Mouse (Mus musculus): ENCODE data around the gene Mydgf. TPM values are rescaled to one million over a fixed set of nuclear protein-coding genes. Genes with fewer than 3 reads are reported as not detected.

Gene Mydgf
- total and polyA plus RNA-seq, 3 experiments, result 25.4 to 28.3 (median 26.0) TPM

DNA sequence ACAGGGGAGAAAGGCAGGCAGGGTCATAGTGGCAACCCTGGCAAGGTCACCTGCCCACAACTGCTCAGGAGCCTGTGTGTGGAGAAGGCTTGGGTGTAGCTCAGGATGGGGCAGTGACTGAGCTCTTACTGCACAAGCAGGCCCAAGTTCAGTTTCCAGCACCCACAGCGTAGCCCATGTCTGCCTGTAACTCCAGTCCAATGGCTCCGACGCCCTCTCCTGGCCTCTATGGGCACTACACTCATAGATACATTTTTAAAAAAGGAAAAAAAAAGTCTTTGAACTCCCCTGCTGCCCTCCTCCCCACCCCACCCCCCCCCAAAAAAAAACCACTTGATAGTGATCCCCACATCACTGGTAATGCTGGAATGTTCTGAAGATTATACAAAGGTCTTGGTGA lies 17.9 kb upstream of the Mydgf start:
- Histone ChIP-seq H3K4me3 (no peak overlapping the region), H3K9ac (ENCODE audit: low read depth, low read length) (no peak overlapping the region), H3K36me3 (ENCODE audit: control insufficient read depth, insufficient read depth, low read length) (no peaks in the 10 kb centered on the region), H3K27ac (no peak overlapping the region), H3K79me2 (replicated peaks; ENCODE audit: control insufficient read depth, insufficient read depth, low read length) (no peaks in the 10 kb centered on the region), H3K27me3 (ENCODE audit: control insufficient read depth, insufficient read depth, low read length) (no peaks in the 10 kb centered on the region), H3K4me1 (ENCODE audit: control insufficient read depth, insufficient read depth, low read length) (no peaks in the 10 kb centered on the region)
- TF ChIP-seq POLR2A (IDR thresholded peaks at IDR 0.05; ENCODE audit: insufficient read depth, low read depth, low read length) (no peak), CTCF (IDR thresholded peaks at IDR 0.05) (peak; percentile 29), EP300 (IDR thresholded peaks at IDR 0.05; ENCODE audit: insufficient read depth, low read depth, low read length) (no peak)
- intact Hi-C loops (cut with DNase I), result no loop called here
- DNase-seq, result no peak
- whole genome bisulfite sequencing, result 76% methylated on average over 3 of the region's 3 CpGs

DNA sequence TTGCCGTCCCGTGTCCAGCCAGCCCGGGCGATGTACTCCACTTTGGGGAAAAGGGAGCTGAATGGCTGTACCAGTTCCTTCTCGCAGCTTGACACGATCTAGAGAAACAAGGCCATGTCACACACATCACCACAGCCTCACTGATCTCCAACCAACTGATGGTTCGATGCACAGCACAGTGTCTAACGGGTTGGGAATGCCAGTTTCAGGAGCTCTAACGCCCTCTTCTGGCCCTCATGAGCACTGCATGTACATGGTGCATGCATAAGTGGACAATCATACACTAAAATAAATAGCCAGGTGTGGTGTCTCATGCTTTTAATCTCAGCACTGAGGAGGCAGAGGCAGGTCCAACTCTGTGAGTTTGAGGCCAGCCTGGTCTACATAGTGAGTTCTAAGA lies 16.9 kb upstream of the Mydgf start:
- peak; percentile 46 for TF ChIP-seq CTCF (IDR thresholded peaks at IDR 0.05)
- TF ChIP-seq POLR2A (IDR thresholded peaks at IDR 0.05; ENCODE audit: insufficient read depth, low read depth, low read length), result no peak
- Histone ChIP-seq H3K36me3 (ENCODE audit: control insufficient read depth, insufficient read depth, low read length) (no peaks in the 10 kb centered on the region), H3K79me2 (replicated peaks; ENCODE audit: control insufficient read depth, insufficient read depth, low read length) (no peaks in the 10 kb centered on the region), H3K4me3 (no peak overlapping the region), H3K27me3 (ENCODE audit: control insufficient read depth, insufficient read depth, low read length) (no peaks in the 10 kb centered on the region), H3K4me1 (ENCODE audit: control insufficient read depth, insufficient read depth, low read length) (no peaks in the 10 kb centered on the region), H3K27ac (no peak overlapping the region), H3K9ac (ENCODE audit: low read depth, low read length) (no peak overlapping the region)
- no peak for DNase-seq
- 88% methylated on average over 9 of the region's 9 CpGs for WGBS
- intact Hi-C loops (cut with DNase I), result no loop called here

DNA sequence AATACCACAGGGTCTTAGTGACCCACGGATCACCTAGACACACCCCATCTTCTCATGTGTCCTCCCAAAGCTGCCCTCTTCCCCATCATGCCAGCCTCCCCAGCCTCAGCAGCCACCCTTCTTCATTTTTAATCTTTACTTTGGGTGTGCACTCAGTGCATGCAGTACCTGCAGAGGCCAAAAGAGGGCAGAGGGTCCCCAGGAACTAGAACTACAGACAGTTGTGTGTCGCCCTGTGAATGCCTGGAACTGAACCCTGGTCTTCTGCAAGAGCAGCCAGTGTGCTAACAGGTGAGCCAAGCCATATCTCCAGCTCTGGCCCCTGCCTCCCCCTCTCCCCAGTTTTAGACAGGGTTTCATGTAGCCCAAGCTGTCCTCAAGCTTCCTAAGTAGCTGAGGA lies 13.1 kb upstream of the Mydgf start:
- DNase-seq, result peak in 1 of 2 experiments; percentile 45
- Histone ChIP-seq H3K27ac (no peak overlapping the region), H3K79me2 (replicated peaks; ENCODE audit: control insufficient read depth, insufficient read depth, low read length) (no peaks in the 10 kb centered on the region), H3K4me1 (ENCODE audit: control insufficient read depth, insufficient read depth, low read length) (no peaks in the 10 kb centered on the region), H3K9ac (ENCODE audit: low read depth, low read length) (no peak overlapping the region), H3K4me3 (no peak overlapping the region), H3K27me3 (ENCODE audit: control insufficient read depth, insufficient read depth, low read length) (no peaks in the 10 kb centered on the region), H3K36me3 (ENCODE audit: control insufficient read depth, insufficient read depth, low read length) (no peaks in the 10 kb centered on the region)
- intact Hi-C loops (cut with DNase I), result loop anchor here (2.0 kb wide), 1 partner anchor 58 kb away; no protein-coding TSS in a partner anchor
- WGBS, result 80% methylated on average over 2 of the region's 2 CpGs
- TF ChIP-seq CTCF (IDR thresholded peaks at IDR 0.05), result peak; percentile 67
- TF ChIP-seq POLR2A (IDR thresholded peaks at IDR 0.05; ENCODE audit: insufficient read depth, low read depth, low read length), result no peak

DNA sequence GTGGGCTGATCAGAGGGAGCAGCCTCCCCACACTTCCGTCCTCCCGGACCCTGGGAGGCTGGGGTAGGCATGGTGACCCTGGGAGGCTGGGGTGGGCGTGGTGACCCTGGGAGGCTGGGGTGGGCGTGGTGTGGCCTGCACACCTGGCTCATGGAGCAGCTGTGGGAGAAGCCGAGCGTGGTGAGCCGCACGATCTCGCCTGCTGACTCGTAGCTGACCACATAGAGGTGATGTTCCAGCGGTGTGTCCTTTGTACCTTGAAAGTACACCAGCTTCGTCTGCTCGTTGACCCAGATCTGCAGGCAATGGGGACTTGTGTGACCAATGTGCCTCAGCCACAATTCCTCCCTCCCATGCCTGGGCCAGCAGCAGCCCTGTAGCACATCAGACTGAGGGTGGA lies 11.0 kb upstream of the Mydgf start:
- H3K27me3 ChIP-seq (ENCODE audit: control insufficient read depth, insufficient read depth, low read length), result no peaks in the 10 kb centered on the region
- H3K36me3 ChIP-seq (ENCODE audit: control insufficient read depth, insufficient read depth, low read length), result no peaks in the 10 kb centered on the region
- 91% methylated on average over 13 of the region's 13 CpGs for WGBS
- TF ChIP-seq EP300 (IDR thresholded peaks at IDR 0.05; ENCODE audit: insufficient read depth, low read depth, low read length), result no peak
- TF ChIP-seq CTCF (IDR thresholded peaks at IDR 0.05), result no peak
- no peak for TF ChIP-seq POLR2A (IDR thresholded peaks at IDR 0.05; ENCODE audit: insufficient read depth, low read depth, low read length)
- H3K9ac ChIP-seq (ENCODE audit: low read depth, low read length), result no peak overlapping the region
- H3K79me2 ChIP-seq (replicated peaks; ENCODE audit: control insufficient read depth, insufficient read depth, low read length), result no peaks in the 10 kb centered on the region
- H3K4me3 ChIP-seq, result no peak overlapping the region
- no peak for DNase-seq
- intact Hi-C loops (cut with DNase I), result no loop called here
- H3K4me1 ChIP-seq (ENCODE audit: control insufficient read depth, insufficient read depth, low read length), result no peaks in the 10 kb centered on the region
- H3K27ac ChIP-seq, result no peak overlapping the region

DNA sequence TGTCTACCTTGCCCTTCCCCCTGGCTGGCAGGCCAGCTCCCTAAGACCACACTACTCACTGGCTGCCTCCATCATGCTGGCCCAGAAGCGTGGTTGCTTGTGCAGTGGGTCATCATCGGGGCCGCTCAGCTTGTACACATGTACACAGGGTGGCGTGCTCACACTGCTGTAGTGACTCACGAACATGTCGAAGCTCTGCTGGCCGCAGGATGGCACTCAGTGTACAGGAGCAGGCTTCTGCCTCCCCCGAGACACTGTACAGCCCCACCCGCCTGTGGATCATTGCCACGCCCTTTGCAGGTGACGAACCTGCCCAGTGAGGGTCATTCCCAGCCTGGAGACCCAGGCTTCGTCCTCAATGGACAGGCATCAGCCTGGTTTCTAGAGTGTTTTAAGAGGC lies 10.6 kb upstream of the Mydgf start:
- TF ChIP-seq CTCF (IDR thresholded peaks at IDR 0.05) (no peak), EP300 (IDR thresholded peaks at IDR 0.05; ENCODE audit: insufficient read depth, low read depth, low read length) (no peak), POLR2A (IDR thresholded peaks at IDR 0.05; ENCODE audit: insufficient read depth, low read depth, low read length) (no peak)
- no peak for DNase-seq
- H3K9ac ChIP-seq (ENCODE audit: low read depth, low read length), result no peak overlapping the region
- no peaks in the 10 kb centered on the region for H3K36me3 ChIP-seq (ENCODE audit: control insufficient read depth, insufficient read depth, low read length)
- H3K79me2 ChIP-seq (replicated peaks; ENCODE audit: control insufficient read depth, insufficient read depth, low read length), result no peaks in the 10 kb centered on the region
- no peak overlapping the region for H3K4me3 ChIP-seq
- 85% methylated on average over 12 of the region's 12 CpGs for WGBS
- no peaks in the 10 kb centered on the region for H3K27me3 ChIP-seq (ENCODE audit: control insufficient read depth, insufficient read depth, low read length)
- H3K27ac ChIP-seq, result no peak overlapping the region
- intact Hi-C loops (cut with DNase I), result no loop called here
- no peaks in the 10 kb centered on the region for H3K4me1 ChIP-seq (ENCODE audit: control insufficient read depth, insufficient read depth, low read length)

DNA sequence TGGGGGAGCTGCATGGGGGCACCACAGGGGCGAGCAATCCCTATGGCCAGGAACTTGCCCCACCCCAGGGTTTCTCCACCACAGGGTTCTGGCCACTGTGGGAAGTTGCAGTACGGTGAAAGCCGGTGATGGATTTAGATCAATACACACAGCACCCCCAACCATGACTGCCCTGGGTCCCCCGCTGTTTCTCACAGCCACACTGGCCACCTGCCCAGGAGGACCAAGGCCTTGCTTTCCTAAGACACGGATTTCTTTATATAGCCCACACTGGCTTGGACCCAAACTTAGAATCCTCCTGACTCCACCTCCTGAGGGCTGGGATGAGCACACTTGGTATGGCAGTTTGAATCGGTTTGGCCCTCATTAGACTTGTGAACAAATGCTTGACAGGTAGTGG lies 7.5 kb upstream of the Mydgf start:
- TF ChIP-seq POLR2A (IDR thresholded peaks at IDR 0.05; ENCODE audit: insufficient read depth, low read depth, low read length) (no peak), CTCF (IDR thresholded peaks at IDR 0.05) (no peak), EP300 (IDR thresholded peaks at IDR 0.05; ENCODE audit: insufficient read depth, low read depth, low read length) (no peak)
- H3K27ac ChIP-seq, result no peak overlapping the region
- no peak overlapping the region for H3K9ac ChIP-seq (ENCODE audit: low read depth, low read length)
- H3K27me3 ChIP-seq (ENCODE audit: control insufficient read depth, insufficient read depth, low read length), result no peaks in the 10 kb centered on the region
- no peak overlapping the region for H3K4me3 ChIP-seq
- intact Hi-C loops (cut with DNase I), result no loop called here
- no peaks in the 10 kb centered on the region for H3K4me1 ChIP-seq (ENCODE audit: control insufficient read depth, insufficient read depth, low read length)
- no peaks in the 10 kb centered on the region for H3K36me3 ChIP-seq (ENCODE audit: control insufficient read depth, insufficient read depth, low read length)
- no peak for DNase-seq
- 82% methylated on average over 6 of the region's 6 CpGs for WGBS
- H3K79me2 ChIP-seq (replicated peaks; ENCODE audit: control insufficient read depth, insufficient read depth, low read length), result no peaks in the 10 kb centered on the region

Data from heart, adult 2 months (tissue).